Mouse (Mus musculus) midbrain, embryonic 13.5 days (tissue): ENCODE results near the gene Dhfr. TPM values are rescaled to one million over a fixed set of nuclear protein-coding genes. Genes with fewer than 3 reads are reported as not detected.

ENCODE experiments used
- ATAC-seq: fragments of 200-750 bp; cut with Nextera tagmentation; 2 replicates; pipeline ENCODE4 v1.8.0; 2017; ENCODE audit warnings: mild to moderate bottlenecking, moderate TSS enrichment, moderate library complexity
- H3K27ac ChIP-seq: fragments of 300-500 bp; sonication (generic); 2 replicates; pipeline ENCODE4 v1.5.1; 2015; ENCODE audit warnings: inconsistent platforms, mild to moderate bottlenecking, moderate library complexity
- H3K27me3 ChIP-seq: fragments of 300-500 bp; sonication (generic); 2 replicates; pipeline ENCODE4 v1.6.1; 2015; ENCODE audit warnings: mild to moderate bottlenecking, inconsistent platforms
- H3K36me3 ChIP-seq: fragments of 300-500 bp; sonication (generic); 2 replicates; pipeline ENCODE4 v1.6.1; 2015; ENCODE audit warnings: mild to moderate bottlenecking, inconsistent platforms
- H3K4me1 ChIP-seq: fragments of 300-500 bp; sonication (generic); replicated peaks from 2 replicates; pipeline ENCODE4 v1.6.1; 2015; ENCODE audit warnings: inconsistent platforms
- H3K4me2 ChIP-seq: fragments of 300-500 bp; sonication (generic); replicated peaks from 2 replicates; pipeline ENCODE4 v1.6.1; 2015; ENCODE audit warnings: moderate library complexity, mild to moderate bottlenecking, inconsistent platforms
- H3K4me3 ChIP-seq: fragments of 300-500 bp; sonication (generic); replicated peaks from 2 replicates; pipeline ENCODE4 v1.5.1; 2015; ENCODE audit warnings: mild to moderate bottlenecking, inconsistent platforms
- H3K9ac ChIP-seq: fragments of 300-500 bp; sonication (generic); replicated peaks from 2 replicates; pipeline ENCODE4 v1.6.1; 2015; ENCODE audit warnings: mild to moderate bottlenecking, inconsistent platforms
- H3K9me3 ChIP-seq: fragments of 300-500 bp; sonication (generic); 2 replicates; pipeline ENCODE4 v1.6.1; 2016; ENCODE audit warnings: mild to moderate bottlenecking, inconsistent platforms
- WGBS: fragments of 180-500 bp; shearing (Covaris S2); methylation state at CpG from one replicate; pipeline ENCODE4 v1.1.7; 2015; 5-methylcytosine and 5-hydroxymethylcytosine counted together
- polyA plus RNA-seq: library from polyadenylated mRNA; unstranded; fragments of >200 nt; fragmentation: Nextera tagmentation; extraction: Ambion mirVana; gene quantifications from 2 replicates; pipeline ENCODE4 v1.2.1, GENCODE M21; 2015

Dhfr gene
- 8.5 and 8.6 TPM in 2 replicates for polyA plus RNA-seq

GRCm38 (mm10) chr13:92354456-92355271, at the start of gene Dhfr, which contains the start of gene Msh3:
Gene Dhfr, plus strand, starts transcription at chr13:92354726.
Gene Msh3, minus strand, starts transcription at chr13:92355003.
- peak within 1 kb of the TSS; percentile 97 for H3K4me2 ChIP-seq
- peaks cover 29% of the 10 kb centered on the region for H3K4me1 ChIP-seq
- peak within 1 kb of the TSS; percentile 93 for H3K27ac ChIP-seq
- H3K4me3 ChIP-seq = peak within 1 kb of the TSS; percentile 67
- peaks cover 16% of the 10 kb centered on the region for H3K36me3 ChIP-seq
- H3K9me3 ChIP-seq = no peaks in the 10 kb centered on the region
- H3K27me3 ChIP-seq = no peaks in the 10 kb centered on the region
- under 1% methylated on average over 71 of the region's 76 CpGs for WGBS
- ATAC-seq = peak; percentile 97
- H3K9ac ChIP-seq = peak within 1 kb of the TSS; percentile 77

- Histone ChIP-seq H3K4me3 (no peak within 1 kb of the TSS), H3K9me3 (no peaks in the 10 kb centered on the region), H3K27ac (no peak within 1 kb of the TSS), H3K4me2 (no peak within 1 kb of the TSS), H3K27me3 (no peaks in the 10 kb centered on the region), H3K9ac (no peak within 1 kb of the TSS), H3K36me3 (peaks cover 22% of the 10 kb centered on the region), H3K4me1 (no peaks in the 10 kb centered on the region)
- ATAC-seq = no peak
- WGBS = 98% methylated on average over 11 of the region's 11 CpGs
These were observed 48.8 kb upstream of the Dhfr start, which contains the start of gene Gm20379 for GRCm38 (mm10) chr13:92305680-92306079. Gene Gm20379, plus strand, starts transcription at chr13:92305980.

GRCm38 (mm10) chr13:92314613-92315012, 39.9 kb upstream of the Dhfr start:
- H3K4me1 ChIP-seq = no peaks in the 10 kb centered on the region
- no peak overlapping the region for H3K4me3 ChIP-seq
- H3K27me3 ChIP-seq = no peaks in the 10 kb centered on the region
- H3K36me3 ChIP-seq = peaks cover 24% of the 10 kb centered on the region
- H3K9ac ChIP-seq = no peak overlapping the region
- no peak overlapping the region for H3K4me2 ChIP-seq
- no peak overlapping the region for H3K27ac ChIP-seq
- H3K9me3 ChIP-seq = no peaks in the 10 kb centered on the region
- WGBS = 91% methylated on average over 5 of the region's 5 CpGs
- no peak for ATAC-seq

- WGBS = 92% methylated on average over 5 of the region's 5 CpGs
- ATAC-seq = no peak
- no peaks in the 10 kb centered on the region for H3K27me3 ChIP-seq
These were observed 33.8 kb upstream of the Dhfr start for GRCm38 (mm10) chr13:92320770-92321169.

GRCm38 (mm10) chr13:92326030-92326429, 28.5 kb upstream of the Dhfr start:
- Histone ChIP-seq H3K9me3 (no peaks in the 10 kb centered on the region), H3K27me3 (no peaks in the 10 kb centered on the region), H3K4me1 (no peaks in the 10 kb centered on the region), H3K4me3 (no peak overlapping the region), H3K27ac (no peak overlapping the region), H3K9ac (no peak overlapping the region), H3K36me3 (peaks cover 10% of the 10 kb centered on the region), H3K4me2 (no peak overlapping the region)
- 78% methylated on average over 5 of the region's 5 CpGs for WGBS
- ATAC-seq = no peak

More at GRCm38 (mm10) chr13:92320770-92321169, 33.8 kb upstream of the Dhfr start:
- Histone ChIP-seq H3K9me3 (no peaks in the 10 kb centered on the region), H3K4me2 (no peak overlapping the region), H3K4me1 (no peaks in the 10 kb centered on the region), H3K4me3 (no peak overlapping the region), H3K36me3 (peaks cover 14% of the 10 kb centered on the region), H3K27ac (no peak overlapping the region), H3K9ac (no peak overlapping the region)

- WGBS = 95% methylated on average over 2 of the region's 2 CpGs
- no peak for ATAC-seq
- Histone ChIP-seq H3K9me3 (no peaks in the 10 kb centered on the region), H3K9ac (no peak overlapping the region), H3K4me2 (no peak overlapping the region), H3K27me3 (no peaks in the 10 kb centered on the region), H3K36me3 (peaks cover 9% of the 10 kb centered on the region; the same call in 1 of the 2 replicates), H3K4me3 (no peak overlapping the region), H3K27ac (no peak overlapping the region), H3K4me1 (no peaks in the 10 kb centered on the region)
These were observed 26.5 kb upstream of the Dhfr start for GRCm38 (mm10) chr13:92328000-92328399.

GRCm38 (mm10) chr13:92330621-92331020, 23.9 kb upstream of the Dhfr start:
- no peaks in the 10 kb centered on the region for H3K27me3 ChIP-seq
- H3K4me2 ChIP-seq = no peak overlapping the region
- H3K36me3 ChIP-seq = peaks cover 9% of the 10 kb centered on the region; the same call in 1 of the 2 replicates
- ATAC-seq = no peak
- no peak overlapping the region for H3K27ac ChIP-seq
- H3K4me3 ChIP-seq = no peak overlapping the region
- no peaks in the 10 kb centered on the region for H3K9me3 ChIP-seq
- no peaks in the 10 kb centered on the region for H3K4me1 ChIP-seq
- H3K9ac ChIP-seq = no peak overlapping the region
- 93% methylated on average over 3 of the region's 3 CpGs for WGBS

- peaks cover 9% of the 10 kb centered on the region for H3K36me3 ChIP-seq
- no peaks in the 10 kb centered on the region for H3K9me3 ChIP-seq
- no peak overlapping the region for H3K4me3 ChIP-seq
- no peaks in the 10 kb centered on the region for H3K27me3 ChIP-seq
- no peak overlapping the region for H3K9ac ChIP-seq
- no peak for ATAC-seq
- H3K27ac ChIP-seq = no peak overlapping the region
- 86% methylated on average over 15 of the region's 15 CpGs for whole genome bisulfite sequencing
- no peak overlapping the region for H3K4me2 ChIP-seq
- no peaks in the 10 kb centered on the region for H3K4me1 ChIP-seq
These were observed 22.2 kb upstream of the Dhfr start for GRCm38 (mm10) chr13:92332103-92332879.

- Histone ChIP-seq H3K4me1 (no peaks in the 10 kb centered on the region), H3K4me2 (no peak overlapping the region), H3K9me3 (no peaks in the 10 kb centered on the region), H3K27ac (no peak overlapping the region), H3K4me3 (no peak overlapping the region), H3K9ac (no peak overlapping the region), H3K27me3 (no peaks in the 10 kb centered on the region), H3K36me3 (peaks cover 8% of the 10 kb centered on the region)
- ATAC-seq = 0 out of 2 replicates have a peak, but pooled peaks have one; percentile 24
- WGBS = 93% methylated on average over 1 of the region's 1 CpGs
These were observed 17.7 kb upstream of the Dhfr start for GRCm38 (mm10) chr13:92336857-92337256.

- Histone ChIP-seq H3K4me3 (no peak overlapping the region), H3K9ac (no peak overlapping the region), H3K27ac (no peak overlapping the region), H3K36me3 (peaks cover 15% of the 10 kb centered on the region), H3K4me2 (no peak overlapping the region), H3K27me3 (no peaks in the 10 kb centered on the region), H3K4me1 (no peaks in the 10 kb centered on the region), H3K9me3 (no peaks in the 10 kb centered on the region)
- no peak for ATAC-seq
- 75% methylated on average over 6 of the region's 6 CpGs for WGBS
These were observed 16.6 kb upstream of the Dhfr start for GRCm38 (mm10) chr13:92337773-92338462.

- Histone ChIP-seq H3K27ac (no peak overlapping the region), H3K4me1 (no peaks in the 10 kb centered on the region), H3K9ac (no peak overlapping the region), H3K36me3 (peaks cover 31% of the 10 kb centered on the region), H3K4me2 (no peak overlapping the region), H3K4me3 (no peak overlapping the region), H3K27me3 (no peaks in the 10 kb centered on the region), H3K9me3 (no peaks in the 10 kb centered on the region)
- ATAC-seq = no peak
- WGBS = 95% methylated on average over 3 of the region's 3 CpGs
These were observed 14.7 kb upstream of the Dhfr start for GRCm38 (mm10) chr13:92339787-92340186.
